Mouse (Mus musculus) spleen, adult 2 months (tissue): ENCODE results near the gene Klra7. TPM values are rescaled to one million over a fixed set of nuclear protein-coding genes. Genes with fewer than 3 reads are reported as not detected.
"Not testable (repeated sequence)": the region's sequence is repeated elsewhere in the genome, so short reads cannot be mapped to it uniquely, and the experiment has no call there.

Experiments used
- DNase-seq, 2 experiments: peaks; one replicate each; pipeline versions ENCODE4 v3.0.0 to v3.0.0-alpha.2; 2012 to 2021; ENCODE audit warnings: low spot score in 2 of 2, low read depth in 1 of 2
- H3K27ac ChIP-seq: fragments of 200-500 bp; 2 replicates; pipeline ENCODE4 v1.5.1; 2012; ENCODE audit warnings: low read length, inconsistent platforms; ENCODE audit not compliant: insufficient read depth
- H3K27me3 ChIP-seq: fragments of 200-500 bp; 2 replicates; pipeline ENCODE4 v1.6.1; 2012; ENCODE audit warnings: mild to moderate bottlenecking, moderate library complexity, low read length, inconsistent platforms; ENCODE audit not compliant: control insufficient read depth, insufficient read depth
- H3K36me3 ChIP-seq: fragments of 200-500 bp; 2 replicates; pipeline ENCODE4 v1.6.1; 2012; ENCODE audit warnings: mild to moderate bottlenecking, low read length, inconsistent platforms; ENCODE audit not compliant: control insufficient read depth, insufficient read depth
- H3K4me1 ChIP-seq: fragments of 200-500 bp; 2 replicates; pipeline ENCODE4 v1.6.1; 2011; ENCODE audit warnings: inconsistent platforms; ENCODE audit not compliant: control insufficient read depth, insufficient read depth, insufficient read length
- H3K4me3 ChIP-seq: fragments of 200-500 bp; 2 replicates; pipeline ENCODE4 v1.5.1; 2011; ENCODE audit warnings: mild to moderate bottlenecking, inconsistent platforms; ENCODE audit not compliant: insufficient read depth, insufficient read length; ENCODE audit errors: extremely low read depth
- CTCF ChIP-seq: fragments of 200-500 bp; IDR thresholded peaks from 2 replicates; pipeline ENCODE4 v1.5.1; 2011; ENCODE audit warnings: mild to moderate bottlenecking, inconsistent platforms; ENCODE audit not compliant: insufficient read depth, insufficient read length, insufficient replicate concordance; ENCODE audit errors: extremely low read depth
- POLR2A ChIP-seq: fragments of 200-500 bp; IDR thresholded peaks from 2 replicates; pipeline ENCODE4 v1.6.1; 2011; ENCODE audit warnings: low read depth, low read length, inconsistent platforms
- WGBS: fragments of 180-500 bp; shearing (Covaris S2); methylation state at CpG from one replicate; pipeline ENCODE4 v1.1.7; 2018; 5-methylcytosine and 5-hydroxymethylcytosine counted together
- polyA plus RNA-seq: library from polyadenylated mRNA; depleted of rRNA; stranded (reverse); fragments of >200 nt; gene quantifications from 2 replicates; pipeline ENCODE4 v1.2.3, GENCODE M21; 2012; rRNA removed

The Klra7 gene
- polyA plus RNA-seq: 0.47 and 0.52 TPM in 2 replicates

- Histone ChIP-seq H3K36me3 (no peaks in the 10 kb centered on the region), H3K27me3 (no peaks in the 10 kb centered on the region)
- DNase-seq: no peak
Measured at GRCm38 (mm10) chr6:130233222-130233621, at the start of gene Klra7. Klra7 (minus strand) TSS chr6:130233322.

DNA sequence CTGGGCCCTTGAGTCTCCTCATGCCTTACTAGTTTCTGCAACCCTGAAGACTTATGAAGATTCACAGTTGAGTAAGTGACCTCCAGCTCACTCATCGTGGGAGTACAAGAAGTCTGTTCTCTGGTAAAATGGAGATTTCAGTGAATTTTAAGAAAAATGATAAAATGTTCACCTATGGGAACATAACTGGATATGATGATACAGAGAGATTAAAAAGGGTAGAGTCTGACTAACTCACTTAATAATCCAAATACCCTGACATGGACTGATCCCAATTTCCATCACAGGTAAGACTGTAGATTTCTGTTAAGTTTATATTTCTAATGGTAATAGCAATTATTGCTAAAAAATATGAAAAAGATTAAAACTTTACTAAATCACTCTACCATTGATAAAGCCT lies 48.7 kb upstream of the Klra7 start, which contains the start of gene Klra10:
Klra10 (minus strand) TSS at position 101 of the 400 bp plus-strand sequence.
- not testable (repeated sequence) for H3K36me3 ChIP-seq, DNase-seq, H3K27ac ChIP-seq, H3K27me3 ChIP-seq, H3K4me3 ChIP-seq, H3K4me1 ChIP-seq
- 82% methylated on average over 1 of the region's 1 CpGs for WGBS

More at GRCm38 (mm10) chr6:130233222-130233621, at the start of gene Klra7:
- no peak within 1 kb of the TSS for H3K4me3 ChIP-seq
- no peak for TF ChIP-seq CTCF
- TF ChIP-seq POLR2A: no peak
- no peak within 1 kb of the TSS for H3K27ac ChIP-seq
- H3K4me1 ChIP-seq: peaks cover 4% of the 10 kb centered on the region

DNA sequence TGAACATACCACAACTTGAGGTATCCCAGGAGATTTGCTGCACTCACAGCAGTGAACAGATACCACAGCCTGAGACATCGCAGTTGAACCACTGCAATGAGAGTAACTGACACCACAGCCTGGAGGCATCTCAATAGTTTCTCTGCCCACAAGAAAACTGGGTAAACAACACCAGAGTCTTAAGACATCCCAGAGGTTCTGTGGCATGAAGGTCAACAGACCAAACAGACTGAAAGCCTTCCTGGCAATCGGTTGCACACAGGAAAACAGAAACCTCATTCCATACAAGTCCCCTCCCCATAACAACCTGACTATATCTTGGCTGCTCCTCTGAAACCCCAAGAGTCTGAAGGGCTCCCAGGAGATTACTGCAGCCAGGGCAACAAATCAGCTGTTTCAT lies 22.2 kb upstream of the Klra7 start:
- H3K27me3 ChIP-seq: no peaks in the 10 kb centered on the region
- no peak overlapping the region for H3K4me3 ChIP-seq
- no peak overlapping the region for H3K27ac ChIP-seq
- DNase-seq: no peak
- TF ChIP-seq CTCF (no peak), POLR2A (no peak)
- H3K36me3 ChIP-seq: no peaks in the 10 kb centered on the region
- no peaks in the 10 kb centered on the region; the same call in 1 of the 2 replicates for H3K4me1 ChIP-seq
- WGBS: 33% methylated on average over 2 of the region's 2 CpGs

DNA sequence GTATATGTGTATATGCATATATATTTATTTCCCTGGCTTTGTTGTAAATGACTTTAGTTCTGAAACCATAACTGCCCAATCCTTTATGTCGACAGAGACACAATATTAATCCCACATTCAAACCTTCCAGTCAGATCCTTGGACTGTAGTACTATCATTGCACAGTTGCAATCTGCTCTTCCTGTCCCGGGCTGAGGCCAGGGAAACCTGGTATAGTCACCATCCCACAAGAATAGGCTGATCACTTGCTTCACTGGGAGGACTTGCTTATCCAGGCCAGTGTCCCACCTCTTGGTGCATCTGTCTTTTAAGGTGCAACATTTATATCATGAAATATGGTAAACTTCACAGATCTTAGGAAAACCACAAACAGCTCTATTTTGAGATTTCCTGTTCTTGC lies 4.4 kb upstream of the Klra7 start:
- TF ChIP-seq CTCF (no peak), POLR2A (no peak)
- WGBS: 37% methylated on average over 2 of the region's 2 CpGs
- Histone ChIP-seq H3K27me3 (no peaks in the 10 kb centered on the region), H3K4me1 (peaks cover 5% of the 10 kb centered on the region), H3K36me3 (no peaks in the 10 kb centered on the region), H3K27ac (no peak overlapping the region), H3K4me3 (no peak overlapping the region)
- no peak for DNase-seq

DNA sequence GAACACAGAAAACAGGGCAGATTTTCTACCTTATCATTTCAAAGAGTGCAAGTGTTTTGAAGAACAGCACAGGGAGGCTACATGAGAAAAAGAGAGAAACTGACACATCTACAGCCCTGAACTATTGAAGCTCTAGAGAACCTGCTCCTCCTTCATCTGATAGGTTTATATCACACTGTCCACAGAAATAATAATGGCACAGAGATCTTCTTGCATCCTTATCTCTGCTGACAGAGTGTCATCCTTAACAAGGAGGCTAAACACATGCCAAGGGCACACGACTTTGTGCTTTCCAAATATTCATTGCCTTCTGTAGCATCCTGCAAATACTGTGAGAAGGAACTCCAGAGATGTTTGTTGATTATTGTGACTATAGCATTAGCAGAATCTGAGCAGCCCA lies 3.5 kb upstream of the Klra7 start:
- WGBS: 68% methylated on average over 1 of the region's 1 CpGs
- DNase-seq: no peak
- no peaks in the 10 kb centered on the region for H3K27me3 ChIP-seq
- H3K27ac ChIP-seq: no peak overlapping the region
- H3K4me3 ChIP-seq: no peak overlapping the region
- no peaks in the 10 kb centered on the region for H3K36me3 ChIP-seq
- TF ChIP-seq POLR2A (no peak), CTCF (no peak)
- H3K4me1 ChIP-seq: peaks cover 5% of the 10 kb centered on the region

DNA sequence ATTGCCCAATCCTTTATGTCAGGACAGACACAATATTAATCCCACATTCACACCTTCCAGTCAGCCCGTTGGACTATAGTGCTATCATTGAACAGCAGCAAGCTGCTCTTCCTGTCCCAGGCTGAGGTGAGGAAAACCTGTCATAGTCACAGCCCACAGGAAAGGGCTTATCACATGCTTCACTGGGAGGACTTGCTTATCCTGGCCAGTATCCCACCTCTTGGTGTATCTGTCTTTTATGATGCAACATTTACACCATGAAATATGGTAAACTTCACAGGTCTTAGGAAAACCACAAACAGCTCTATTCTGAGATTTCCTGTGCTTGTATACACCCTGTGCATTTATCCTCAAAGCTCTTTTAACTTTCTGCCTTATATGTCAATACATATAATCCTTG lies 35.7 kb downstream of the Klra7 start:
- not testable (repeated sequence) for H3K36me3 ChIP-seq, DNase-seq, H3K27ac ChIP-seq, H3K4me1 ChIP-seq, H3K27me3 ChIP-seq, H3K4me3 ChIP-seq
- 45% methylated on average over 1 of the region's 1 CpGs for WGBS

- WGBS: 63% methylated on average over 3 of the region's 3 CpGs
- H3K4me3 ChIP-seq, H3K4me1 ChIP-seq, H3K27ac ChIP-seq, DNase-seq, H3K36me3 ChIP-seq, H3K27me3 ChIP-seq: not testable (repeated sequence)
Measured at GRCm38 (mm10) chr6:130193012-130193411, 40.1 kb downstream of the Klra7 start, which contains the start of gene Klra9. Klra9 (minus strand) TSS chr6:130193112.

Other genes with a start within 250 kb of the Klra7 start
- gene Klra6, start 206.4 kb downstream of the Klra7 start, polyA plus RNA-seq: not detected in 2 replicates
- gene Klra4, start 166.1 kb downstream of the Klra7 start, polyA plus RNA-seq: 0.34 and 0.39 TPM in 2 replicates
- 0.26 and 0.47 TPM in 2 replicates for gene Klra8, start 103.4 kb downstream of the Klra7 start, polyA plus RNA-seq
- gene Klra9, start 40.2 kb downstream of the Klra7 start, polyA plus RNA-seq: 0.23 and 0.33 TPM in 2 replicates
- gene Klra10, start 48.6 kb upstream of the Klra7 start, polyA plus RNA-seq: not detected in 2 replicates
- gene Klra3, start 104.3 kb upstream of the Klra7 start, polyA plus RNA-seq: 0.11 TPM in 1 of 2 replicates, not detected in the other
- gene Klra1, start 153.6 kb upstream of the Klra7 start, polyA plus RNA-seq: 0.05 and 0.07 TPM in 2 replicates